Mouse (Mus musculus) G1E-ER4 (cell line): ENCODE data around the gene Catip. TPM values are rescaled to one million over a fixed set of nuclear protein-coding genes. Genes with fewer than 3 reads are reported as not detected.

Experiments
- GATA1 ChIP-seq: IDR thresholded peaks from one replicate; pipeline ENCODE4 v1.8.0; 2012; ENCODE audit warnings: low read length, inconsistent platforms
- polyA plus RNA-seq: library from polyadenylated mRNA; stranded (reverse); fragments of >175 nt; gene quantifications from 2 replicates; pipeline ENCODE4 v1.2.3, GENCODE M21; 2012

Catip gene
- polyA plus RNA-seq, 1 experiment: not detected

- TF ChIP-seq GATA1: no peak
These were observed 6.2 kb downstream of the Catip start for GRCm38 (mm10) chr1:74367886-74368645.

- TF ChIP-seq GATA1: no peak
These were observed 8.1 kb downstream of the Catip start for GRCm38 (mm10) chr1:74370040-74370439.

GRCm38 (mm10) chr1:74373372-74373771 is 11.5 kb downstream of the Catip start:
- TF ChIP-seq GATA1: no peak

- no peak for TF ChIP-seq GATA1
These were observed 13.1 kb downstream of the Catip start, which contains the start of gene Slc11a1 for GRCm38 (mm10) chr1:74374980-74375379. TSS of gene Slc11a1 (plus strand) at chr1:74375195.

- no peak for TF ChIP-seq GATA1
These were observed 13.7 kb downstream of the Catip start for GRCm38 (mm10) chr1:74375561-74375960.

GRCm38 (mm10) chr1:74376396-74376795 is 14.5 kb downstream of the Catip start:
- no peak for TF ChIP-seq GATA1

- TF ChIP-seq GATA1: no peak
These were observed 17.2 kb downstream of the Catip start for GRCm38 (mm10) chr1:74379058-74379504.

- TF ChIP-seq GATA1: no peak
These were observed 18.6 kb downstream of the Catip start for GRCm38 (mm10) chr1:74380484-74380883.

- no peak for TF ChIP-seq GATA1
These were observed 19.7 kb downstream of the Catip start for GRCm38 (mm10) chr1:74381588-74382021.

- no peak for TF ChIP-seq GATA1
These were observed 21.5 kb downstream of the Catip start for GRCm38 (mm10) chr1:74383385-74383784.

GRCm38 (mm10) chr1:74384525-74384924 is 22.6 kb downstream of the Catip start:
- TF ChIP-seq GATA1: no peak

- no peak for TF ChIP-seq GATA1
These were observed 23.2 kb downstream of the Catip start for GRCm38 (mm10) chr1:74385064-74385463.

- TF ChIP-seq GATA1: no peak
These were observed 23.6 kb downstream of the Catip start for GRCm38 (mm10) chr1:74385531-74385930.

- TF ChIP-seq GATA1: no peak
These were observed 24.4 kb downstream of the Catip start for GRCm38 (mm10) chr1:74386363-74386713.

- TF ChIP-seq GATA1: no peak
These were observed 24.9 kb downstream of the Catip start for GRCm38 (mm10) chr1:74386714-74387385.

- no peak for TF ChIP-seq GATA1
These were observed 25.6 kb downstream of the Catip start for GRCm38 (mm10) chr1:74387386-74387988.

GRCm38 (mm10) chr1:74388398-74388920 is 26.6 kb downstream of the Catip start:
- no peak for TF ChIP-seq GATA1
